Mouse (Mus musculus): Measurements from ENCODE around the gene Dtx3. TPM values are rescaled to one million over a fixed set of nuclear protein-coding genes. Genes with fewer than 3 reads are reported as not detected.

Dtx3 gene
- polyA plus RNA-seq, 1 experiment from 2014 or later, result 148 TPM

GRCm38 (mm10) chr10:127170837-127171272 is 24.7 kb downstream of the Dtx3 start:
- ATAC-seq (ENCODE audit: insufficient read depth, low FRiP score, low TSS enrichment) (peak; percentile 54; the same call in 1 of the 2 replicates), DNase-seq (ENCODE audit: low spot score) (peak; percentile 81)
- Histone ChIP-seq H3K9ac (ENCODE audit: low read length) (no peak overlapping the region), H3K27ac (ENCODE audit: low read depth, low read length) (no peak overlapping the region), H3K9me3 (ENCODE audit: control insufficient read depth, low read length) (no peaks in the 10 kb centered on the region), H3K4me2 (ENCODE audit: low read depth) (peak overlapping the region; percentile 45), H3K4me1 (ENCODE audit: control insufficient read depth, insufficient read depth, low read length) (peaks cover 4% of the 10 kb centered on the region; the same call in 1 of the 2 replicates), H3K4me3 (ENCODE audit: low read depth, low read length) (peak overlapping the region; percentile 25), H3K27me3 (ENCODE audit: control insufficient read depth, insufficient read depth, low read length) (peaks cover 51% of the 10 kb centered on the region), H3K36me3 (ENCODE audit: control insufficient read depth, insufficient read depth, low read length) (no peaks in the 10 kb centered on the region)
- WGBS, result under 1% methylated on average over 29 of the region's 29 CpGs

- H3K36me3 ChIP-seq (ENCODE audit: control insufficient read depth, insufficient read depth, low read length), result no peaks in the 10 kb centered on the region
- WGBS, result 2% methylated on average over 22 of the region's 22 CpGs
- no peaks in the 10 kb centered on the region for H3K9me3 ChIP-seq (ENCODE audit: control insufficient read depth, low read length)
- no peak for ATAC-seq (ENCODE audit: insufficient read depth, low FRiP score, low TSS enrichment)
- peaks cover 55% of the 10 kb centered on the region for H3K27me3 ChIP-seq (ENCODE audit: control insufficient read depth, insufficient read depth, low read length)
- peak; percentile 57 for DNase-seq (ENCODE audit: low spot score)
- no peak overlapping the region for H3K4me3 ChIP-seq (ENCODE audit: low read depth, low read length)
- no peak overlapping the region for H3K9ac ChIP-seq (ENCODE audit: low read length)
- H3K4me2 ChIP-seq (ENCODE audit: low read depth), result peak overlapping the region; percentile 45
- peaks cover 9% of the 10 kb centered on the region; the same call in 1 of the 2 replicates for H3K4me1 ChIP-seq (ENCODE audit: control insufficient read depth, insufficient read depth, low read length)
- no peak overlapping the region for H3K27ac ChIP-seq (ENCODE audit: low read depth, low read length)
Observed at GRCm38 (mm10) chr10:127170002-127170401, 25.5 kb downstream of the Dtx3 start.

- 57% methylated on average over 10 of the region's 10 CpGs for WGBS
- no peak for DNase-seq (ENCODE audit: low spot score)
- peaks cover 55% of the 10 kb centered on the region for H3K27me3 ChIP-seq (ENCODE audit: control insufficient read depth, insufficient read depth, low read length)
Observed at GRCm38 (mm10) chr10:127167614-127168192, 27.8 kb downstream of the Dtx3 start.

GRCm38 (mm10) chr10:127166771-127167613 is 28.5 kb downstream of the Dtx3 start:
- no peaks in the 10 kb centered on the region for H3K9me3 ChIP-seq (ENCODE audit: control insufficient read depth, low read length)
- H3K4me2 ChIP-seq (ENCODE audit: low read depth), result peak overlapping the region; percentile 97
- peak overlapping the region; percentile 67 for H3K9ac ChIP-seq (ENCODE audit: low read length)
- H3K36me3 ChIP-seq (ENCODE audit: control insufficient read depth, insufficient read depth, low read length), result no peaks in the 10 kb centered on the region
- peak overlapping the region; percentile 58 for H3K4me3 ChIP-seq (ENCODE audit: low read depth, low read length)
- ATAC-seq (ENCODE audit: insufficient read depth, low FRiP score, low TSS enrichment) (no peak), DNase-seq (ENCODE audit: low spot score) (no peak)
- 22% methylated on average over 15 of the region's 15 CpGs for WGBS
- H3K27ac ChIP-seq (ENCODE audit: low read depth, low read length), result no peak overlapping the region
- H3K27me3 ChIP-seq (ENCODE audit: control insufficient read depth, insufficient read depth, low read length), result peaks cover 55% of the 10 kb centered on the region
- H3K4me1 ChIP-seq (ENCODE audit: control insufficient read depth, insufficient read depth, low read length), result peaks cover 9% of the 10 kb centered on the region; the same call in 1 of the 2 replicates

More at GRCm38 (mm10) chr10:127167614-127168192, 27.8 kb downstream of the Dtx3 start:
- Histone ChIP-seq H3K9ac (ENCODE audit: low read length) (no peak overlapping the region), H3K9me3 (ENCODE audit: control insufficient read depth, low read length) (no peaks in the 10 kb centered on the region), H3K4me2 (ENCODE audit: low read depth) (no peak overlapping the region), H3K4me3 (ENCODE audit: low read depth, low read length) (no peak overlapping the region), H3K36me3 (ENCODE audit: control insufficient read depth, insufficient read depth, low read length) (no peaks in the 10 kb centered on the region), H3K27ac (ENCODE audit: low read depth, low read length) (no peak overlapping the region), H3K4me1 (ENCODE audit: control insufficient read depth, insufficient read depth, low read length) (peaks cover 9% of the 10 kb centered on the region; the same call in 1 of the 2 replicates)
- ATAC-seq (ENCODE audit: insufficient read depth, low FRiP score, low TSS enrichment), result no peak

GRCm38 (mm10) chr10:127166404-127166715 is 29.2 kb downstream of the Dtx3 start:
- Histone ChIP-seq H3K9me3 (ENCODE audit: control insufficient read depth, low read length) (no peaks in the 10 kb centered on the region), H3K4me2 (ENCODE audit: low read depth) (peak overlapping the region; percentile 97), H3K4me3 (ENCODE audit: low read depth, low read length) (peak overlapping the region; percentile 58), H3K36me3 (ENCODE audit: control insufficient read depth, insufficient read depth, low read length) (no peaks in the 10 kb centered on the region), H3K27ac (ENCODE audit: low read depth, low read length) (no peak overlapping the region), H3K9ac (ENCODE audit: low read length) (peak overlapping the region; percentile 67), H3K27me3 (ENCODE audit: control insufficient read depth, insufficient read depth, low read length) (peaks cover 51% of the 10 kb centered on the region), H3K4me1 (ENCODE audit: control insufficient read depth, insufficient read depth, low read length) (peaks cover 9% of the 10 kb centered on the region; the same call in 1 of the 2 replicates)
- 4% methylated on average over 11 of the region's 11 CpGs for WGBS
- DNase-seq (ENCODE audit: low spot score) (no peak), ATAC-seq (ENCODE audit: insufficient read depth, low FRiP score, low TSS enrichment) (no peak)

GRCm38 (mm10) chr10:127165654-127166403 is 29.7 kb downstream of the Dtx3 start:
- Histone ChIP-seq H3K9ac (ENCODE audit: low read length) (peak overlapping the region; percentile 67), H3K27me3 (ENCODE audit: control insufficient read depth, insufficient read depth, low read length) (peaks cover 46% of the 10 kb centered on the region), H3K9me3 (ENCODE audit: control insufficient read depth, low read length) (no peaks in the 10 kb centered on the region), H3K4me3 (ENCODE audit: low read depth, low read length) (peak overlapping the region; percentile 58), H3K27ac (ENCODE audit: low read depth, low read length) (0 out of 2 replicates have a peak overlapping the region, but pooled peaks have one; percentile 3), H3K4me2 (ENCODE audit: low read depth) (peak overlapping the region; percentile 97), H3K4me1 (ENCODE audit: control insufficient read depth, insufficient read depth, low read length) (peaks cover 9% of the 10 kb centered on the region; the same call in 1 of the 2 replicates), H3K36me3 (ENCODE audit: control insufficient read depth, insufficient read depth, low read length) (no peaks in the 10 kb centered on the region)
- ATAC-seq (ENCODE audit: insufficient read depth, low FRiP score, low TSS enrichment) (peak; percentile 26), DNase-seq (ENCODE audit: low spot score) (peak; percentile 58)
- WGBS, result under 1% methylated on average over 54 of the region's 56 CpGs

- Histone ChIP-seq H3K4me3 (ENCODE audit: low read depth, low read length) (peak overlapping the region; percentile 58), H3K9me3 (ENCODE audit: control insufficient read depth, low read length) (no peaks in the 10 kb centered on the region), H3K36me3 (ENCODE audit: control insufficient read depth, insufficient read depth, low read length) (no peaks in the 10 kb centered on the region), H3K4me1 (ENCODE audit: control insufficient read depth, insufficient read depth, low read length) (peaks cover 5% of the 10 kb centered on the region; the same call in 1 of the 2 replicates), H3K27ac (ENCODE audit: low read depth, low read length) (0 out of 2 replicates have a peak overlapping the region, but pooled peaks have one; percentile 15), H3K27me3 (ENCODE audit: control insufficient read depth, insufficient read depth, low read length) (peaks cover 41% of the 10 kb centered on the region), H3K9ac (ENCODE audit: low read length) (peak overlapping the region; percentile 67), H3K4me2 (ENCODE audit: low read depth) (peak overlapping the region; percentile 97)
- DNase-seq (ENCODE audit: low spot score), result no peak
- peak; percentile 51 for ATAC-seq (ENCODE audit: insufficient read depth, low FRiP score, low TSS enrichment)
- 0% methylated on average over 37 of the region's 42 CpGs for WGBS
Observed at GRCm38 (mm10) chr10:127165354-127165653, 30.2 kb downstream of the Dtx3 start.

GRCm38 (mm10) chr10:127164631-127165353 is 30.7 kb downstream of the Dtx3 start, which contains the start of gene B4galnt1:
B4galnt1 (plus strand) TSS chr10:127165225.
- Histone ChIP-seq H3K36me3 (ENCODE audit: control insufficient read depth, insufficient read depth, low read length) (no peaks in the 10 kb centered on the region), H3K4me3 (ENCODE audit: low read depth, low read length) (peak within 1 kb of the TSS; percentile 58), H3K9me3 (ENCODE audit: control insufficient read depth, low read length) (no peaks in the 10 kb centered on the region), H3K4me2 (ENCODE audit: low read depth) (peak within 1 kb of the TSS; percentile 97), H3K4me1 (ENCODE audit: control insufficient read depth, insufficient read depth, low read length) (0 out of 2 replicates have a peak, but pooled peaks cover 4% of the 10 kb centered on the region), H3K9ac (ENCODE audit: low read length) (peak within 1 kb of the TSS; percentile 67), H3K27me3 (ENCODE audit: control insufficient read depth, insufficient read depth, low read length) (peaks cover 36% of the 10 kb centered on the region), H3K27ac (ENCODE audit: low read depth, low read length) (0 out of 2 replicates have a peak within 1 kb of the TSS, but pooled peaks have one; percentile 15)
- DNase-seq (ENCODE audit: low spot score) (peak; percentile 94), ATAC-seq (ENCODE audit: insufficient read depth, low FRiP score, low TSS enrichment) (peak; percentile 87)
- WGBS, result 2% methylated on average over 52 of the region's 52 CpGs
